Mouse (Mus musculus) erythroblast, embryonic 14.5 days (primary cell): Measurements from ENCODE around the gene Tut7.

Experiments used
- GATA1 ChIP-seq: IDR thresholded peaks from 2 replicates; pipeline ENCODE4 v1.6.1; 2012; ENCODE audit warnings: low read length, inconsistent platforms, mixed read lengths
- TAL1 ChIP-seq: IDR thresholded peaks from 3 replicates; pipeline ENCODE4 v1.6.1; 2012; ENCODE audit warnings: low read length, inconsistent platforms, mixed read lengths

DNA sequence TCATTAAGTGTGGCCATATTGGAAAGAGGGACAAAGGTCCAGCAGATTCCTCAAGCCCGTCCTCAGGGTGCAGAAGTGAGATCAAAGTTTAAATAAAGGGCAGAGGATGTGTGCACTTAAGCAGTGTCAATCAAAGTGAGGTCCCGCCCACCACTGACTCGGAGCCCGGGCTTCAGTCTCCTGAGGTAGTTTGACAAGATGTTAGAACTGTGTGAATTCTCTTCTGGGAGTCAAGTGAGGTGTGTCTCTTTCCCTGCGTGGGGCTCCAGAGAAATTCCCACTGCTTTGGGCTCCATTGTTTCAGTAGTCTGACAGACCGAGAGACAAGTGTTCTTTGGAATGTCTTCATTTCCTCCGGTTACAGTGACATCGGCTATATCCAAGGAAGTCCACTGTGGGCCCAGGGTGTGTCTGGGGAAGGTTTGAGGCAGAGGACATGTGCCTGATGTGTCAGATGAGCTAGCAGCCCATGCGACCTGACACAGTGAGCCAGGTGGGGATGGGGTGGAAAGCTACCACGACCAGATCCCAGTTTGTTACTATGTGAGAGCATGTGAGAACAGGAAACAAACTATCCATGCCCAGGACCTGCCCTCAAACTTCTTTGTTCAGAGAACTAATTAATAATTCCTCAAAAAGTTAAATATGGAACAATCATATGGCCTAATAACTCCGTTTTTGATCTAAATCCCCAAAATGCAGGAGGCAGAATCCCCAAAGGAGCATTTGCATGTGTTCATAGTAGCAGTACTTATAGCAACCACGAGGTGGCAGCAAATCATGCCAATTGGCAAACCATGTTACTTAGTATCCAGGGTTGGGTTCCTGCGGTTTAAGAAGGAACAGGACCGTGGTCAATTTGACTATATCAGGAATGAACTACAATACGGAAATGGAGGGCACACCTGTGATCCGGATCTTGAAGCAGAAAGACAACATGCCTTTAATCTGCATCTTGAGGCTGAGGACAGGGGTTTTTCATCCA, 19.6 kb upstream of the Tut7 start:
- TF ChIP-seq TAL1 (no peak), GATA1 (no peak)
